ENCODE assay signal across 12 mouse cellular contexts in the genomic region with DNA sequence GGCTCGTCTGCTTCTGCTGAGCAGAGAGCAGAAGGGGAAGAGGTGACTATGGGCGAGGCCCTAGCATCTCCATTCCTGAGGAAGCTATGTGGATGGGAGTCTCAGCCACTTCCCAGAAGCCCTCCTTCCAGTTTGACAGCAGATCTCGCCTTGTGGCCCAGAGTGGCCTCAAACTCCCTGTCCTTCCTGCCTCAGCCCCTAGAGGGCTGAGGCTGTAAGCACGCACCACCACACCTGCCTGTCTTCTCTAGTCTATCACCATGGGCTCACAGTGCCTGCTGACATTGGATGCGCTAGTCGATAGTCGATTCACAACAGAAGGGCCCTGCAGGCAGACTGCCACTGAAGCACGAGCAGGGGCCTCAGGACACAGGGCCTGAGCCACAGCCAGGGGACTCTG. TPM values are rescaled to one million over a fixed set of nuclear protein-coding genes. Genes with fewer than 3 reads are reported as not detected.
DNase-seq lines count a peak whose midpoint lies in the region; ATAC-seq lines count a peak whose summit lies in the region.
"Had no signal": no experiment of that assay in that cellular context is flagged by ENCODE, and none has a peak within 500 bp of the region (broad histone marks: within the 10 kb centered on the region; RNA-seq: fewer than 3 reads in every experiment).

No protein-coding gene starts in this region.

- H3K36me3 ChIP-seq in kidney, embryonic 14.5 days (ENCODE audit: control insufficient read depth, insufficient read depth, low read length) = peaks cover 3% of the 10 kb centered on the region
- H3K36me3 ChIP-seq in embryonic facial prominence, embryonic 14.5 days (ENCODE audit: control insufficient read depth, insufficient read depth, low read length) = no peaks in the 10 kb centered on the region; the same call in 1 of the 2 replicates
- H3K36me3 ChIP-seq: forebrain, embryonic 15.5 days; heart, embryonic 15.5 days had no signal

- no peak overlapping the region for H3K4me2 ChIP-seq in kidney, embryonic 14.5 days (replicated peaks; ENCODE audit: low read depth, low read length)
- H3K4me2 ChIP-seq in embryonic facial prominence, embryonic 14.5 days (ENCODE audit: low read depth, low read length) = no peak overlapping the region
- H3K4me2 ChIP-seq: forebrain, embryonic 15.5 days; heart, embryonic 15.5 days; kidney, embryonic 15.5 days had no signal

- no peak overlapping the region for H3K4me3 ChIP-seq in kidney, embryonic 14.5 days (ENCODE audit: low read length)
- H3K4me3 ChIP-seq in embryonic facial prominence, embryonic 14.5 days (ENCODE audit: low read depth, low read length) = no peak overlapping the region
- H3K4me3 ChIP-seq: forebrain, embryonic 15.5 days; heart, embryonic 15.5 days; kidney, embryonic 15.5 days; limb, embryonic 10.5 days had no signal

- no peak overlapping the region for H3K9ac ChIP-seq in kidney, embryonic 14.5 days (ENCODE audit: low read depth, low read length)
- H3K9ac ChIP-seq in embryonic facial prominence, embryonic 14.5 days (ENCODE audit: low read depth, low read length) = no peak overlapping the region
- H3K9ac ChIP-seq: forebrain, embryonic 15.5 days; heart, embryonic 15.5 days; kidney, embryonic 15.5 days had no signal

- H3K27me3 ChIP-seq in kidney, embryonic 14.5 days (ENCODE audit: control insufficient read depth, insufficient read depth, low read length) = no peaks in the 10 kb centered on the region
- H3K27me3 ChIP-seq in embryonic facial prominence, embryonic 14.5 days (replicated peaks; ENCODE audit: control insufficient read depth, insufficient read depth, low read length) = no peaks in the 10 kb centered on the region
- H3K27me3 ChIP-seq: forebrain, embryonic 15.5 days; kidney, embryonic 15.5 days; Patski had no signal

- ATAC-seq in kidney, embryonic 14.5 days (ENCODE audit: low FRiP score, low TSS enrichment) = peak; percentile 33; the same call in 1 of the 2 replicates
- peak; percentile 34; the same call in 1 of the 2 replicates for ATAC-seq in embryonic facial prominence, embryonic 14.5 days (ENCODE audit: low read depth)
- ATAC-seq: forebrain, embryonic 15.5 days; Patski had no signal

- no peaks in the 10 kb centered on the region for H3K9me3 ChIP-seq in kidney, embryonic 14.5 days (ENCODE audit: control insufficient read depth, low read length)
- H3K9me3 ChIP-seq in embryonic facial prominence, embryonic 14.5 days (ENCODE audit: control insufficient read depth, low read length) = no peaks in the 10 kb centered on the region
- H3K9me3 ChIP-seq: forebrain, embryonic 15.5 days; heart, embryonic 15.5 days; kidney, embryonic 15.5 days; limb, embryonic 10.5 days had no signal

- no peak overlapping the region for H3K27ac ChIP-seq in kidney, embryonic 14.5 days (ENCODE audit: low read depth, low read length)
- no peak overlapping the region for H3K27ac ChIP-seq in embryonic facial prominence, embryonic 14.5 days (replicated peaks; ENCODE audit: low read depth, low read length)
- H3K27ac ChIP-seq: forebrain, embryonic 15.5 days; kidney, embryonic 15.5 days; limb, embryonic 10.5 days had no signal

- 68% methylated on average over 8 of the region's 8 CpGs for WGBS in kidney, embryonic 14.5 days
- 67% methylated on average over 8 of the region's 8 CpGs for WGBS in embryonic facial prominence, embryonic 14.5 days

- no peak for DNase-seq in kidney, adult 18-20 months
- DNase-seq in thymus, postnatal 4 days = peak; percentile 44
- DNase-seq in thymus, postnatal 0 days (ENCODE audit: low spot score) = no peak
- no peak for DNase-seq in embryonic facial prominence, embryonic 14.5 days (ENCODE audit: low spot score)
- DNase-seq in T-cell, adult 2 months (ENCODE audit: low spot score) = no peak
- DNase-seq in cerebellum, postnatal 36 days = no peak

- no peaks in the 10 kb centered on the region for H3K4me1 ChIP-seq in kidney, embryonic 14.5 days (ENCODE audit: control insufficient read depth, insufficient read depth, low read length)
- no peaks in the 10 kb centered on the region for H3K4me1 ChIP-seq in embryonic facial prominence, embryonic 14.5 days (ENCODE audit: control insufficient read depth, insufficient read depth, low read length)

RNA-seq across cellular contexts. Expression of gene Rcan1, which starts 18.1 kb away (rescaled TPM):
- 14.7 and 23.0 TPM in 2 replicates for polyA plus RNA-seq in kidney, embryonic 14.5 days (2014; fragmentation: Nextera tagmentation; extraction: Ambion mirVana)
- polyA plus RNA-seq in thymus, postnatal 0 days (2015; fragmentation: Nextera tagmentation; extraction: Ambion mirVana) = 26.5 and 29.3 TPM in 2 replicates
- polyA plus RNA-seq in embryonic facial prominence, embryonic 14.5 days (2014; fragmentation: Nextera tagmentation; extraction: Ambion mirVana) = 34.6 TPM in 2 replicates

RNA-seq across cellular contexts. Expression of gene Clic6, which starts 32.9 kb away (rescaled TPM):
- 2.0 and 3.8 TPM in 2 replicates for polyA plus RNA-seq in kidney, embryonic 14.5 days (2014; fragmentation: Nextera tagmentation; extraction: Ambion mirVana)
- 0.20 and 0.24 TPM in 2 replicates for polyA plus RNA-seq in thymus, postnatal 0 days (2015; fragmentation: Nextera tagmentation; extraction: Ambion mirVana)
- polyA plus RNA-seq in embryonic facial prominence, embryonic 14.5 days (2014; fragmentation: Nextera tagmentation; extraction: Ambion mirVana) = 3.0 and 4.1 TPM in 2 replicates
